Mouse (Mus musculus): ENCODE data around the gene Lamtor5. TPM values are rescaled to one million over a fixed set of nuclear protein-coding genes. Genes with fewer than 3 reads are reported as not detected.

Gene Lamtor5
- polyA plus RNA-seq (2012; rRNA removed): 49.9 and 55.9 TPM in 2 replicates

DNA sequence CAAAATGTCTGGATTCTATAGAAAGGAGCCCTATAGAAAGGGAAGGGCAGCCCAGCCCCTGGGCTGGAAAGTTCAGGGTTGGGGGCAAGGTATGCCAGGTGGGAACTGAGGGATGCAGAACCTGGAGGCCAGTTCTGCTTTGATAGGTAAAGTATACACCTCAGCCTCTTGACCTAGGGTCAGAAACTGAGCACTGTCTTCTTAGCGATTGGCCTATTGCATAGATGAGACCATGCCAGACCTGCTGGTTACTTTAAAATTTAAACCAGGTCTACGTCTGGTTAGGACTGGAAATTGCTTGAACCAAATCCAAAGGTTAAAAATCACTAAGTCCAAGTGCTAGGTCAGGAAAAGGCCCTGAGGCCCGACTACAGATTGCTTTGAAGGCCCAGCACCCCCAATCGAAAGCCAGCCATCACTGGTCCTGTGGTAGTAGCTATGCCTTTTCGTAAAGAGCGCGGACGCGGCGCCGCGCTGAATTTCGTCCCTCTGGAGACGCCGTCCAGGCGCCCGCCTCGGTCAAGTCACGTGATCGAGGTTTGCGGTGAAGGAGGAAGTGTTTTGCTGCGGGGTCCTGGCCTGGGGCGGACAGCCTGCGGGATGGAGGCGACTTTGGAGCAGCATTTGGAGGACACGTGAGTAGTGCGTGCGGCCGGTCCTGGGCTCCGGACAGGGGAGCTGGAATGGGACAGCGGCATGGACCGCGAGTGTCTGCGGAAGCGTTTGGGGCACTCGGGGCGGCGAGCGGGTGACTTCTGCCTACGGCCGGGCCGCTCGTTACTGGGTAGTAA is at the start of gene Lamtor5:
TSS of gene Lamtor5 (plus strand) at position 380 of the 791 bp plus-strand sequence.

DNA sequence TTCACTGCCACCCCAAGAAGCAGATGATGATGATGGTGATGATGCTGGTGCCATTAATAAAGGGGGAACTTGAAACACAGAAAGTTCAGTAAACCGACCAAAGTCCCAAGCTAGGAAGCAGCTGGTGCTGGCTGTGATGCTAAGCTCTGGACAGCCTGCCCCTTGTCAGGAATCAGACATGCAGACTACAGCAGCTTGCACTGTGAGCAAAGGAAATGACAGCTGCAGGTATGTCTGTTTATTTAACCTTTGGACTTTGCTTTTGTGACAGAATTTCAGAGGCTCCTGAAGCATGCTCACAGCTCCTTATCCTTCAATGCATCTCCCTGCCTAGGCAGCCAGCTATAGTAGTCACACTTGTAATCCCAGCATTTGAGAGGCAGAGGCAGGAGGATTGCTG is 48.1 kb upstream of the Lamtor5 start, which contains the start of gene A630076J17Rik:
TSS of gene A630076J17Rik (plus strand) at position 88 of the 400 bp plus-strand sequence.

DNA sequence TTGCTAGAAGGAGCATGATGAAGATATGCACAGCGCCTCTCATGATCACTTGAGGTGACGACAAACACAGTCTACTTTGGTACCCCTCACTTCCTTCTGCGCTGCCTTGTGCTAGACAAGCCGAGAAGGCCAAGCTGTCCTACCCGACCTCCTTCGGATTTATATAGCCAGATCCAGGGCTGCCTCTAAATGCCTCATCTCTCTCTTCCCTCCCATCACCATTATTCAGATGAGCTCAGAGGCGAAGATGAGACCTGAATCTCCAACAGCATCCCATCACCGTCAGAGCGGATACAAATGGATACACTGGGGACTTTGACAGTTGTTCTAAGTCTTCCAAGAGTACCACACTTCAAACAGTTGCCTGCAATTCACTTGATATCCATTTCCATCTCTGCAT is 39.1 kb upstream of the Lamtor5 start, which contains the start of gene Prok1:
TSS of gene Prok1 (minus strand) at position 101 of the 400 bp plus-strand sequence.

DNA sequence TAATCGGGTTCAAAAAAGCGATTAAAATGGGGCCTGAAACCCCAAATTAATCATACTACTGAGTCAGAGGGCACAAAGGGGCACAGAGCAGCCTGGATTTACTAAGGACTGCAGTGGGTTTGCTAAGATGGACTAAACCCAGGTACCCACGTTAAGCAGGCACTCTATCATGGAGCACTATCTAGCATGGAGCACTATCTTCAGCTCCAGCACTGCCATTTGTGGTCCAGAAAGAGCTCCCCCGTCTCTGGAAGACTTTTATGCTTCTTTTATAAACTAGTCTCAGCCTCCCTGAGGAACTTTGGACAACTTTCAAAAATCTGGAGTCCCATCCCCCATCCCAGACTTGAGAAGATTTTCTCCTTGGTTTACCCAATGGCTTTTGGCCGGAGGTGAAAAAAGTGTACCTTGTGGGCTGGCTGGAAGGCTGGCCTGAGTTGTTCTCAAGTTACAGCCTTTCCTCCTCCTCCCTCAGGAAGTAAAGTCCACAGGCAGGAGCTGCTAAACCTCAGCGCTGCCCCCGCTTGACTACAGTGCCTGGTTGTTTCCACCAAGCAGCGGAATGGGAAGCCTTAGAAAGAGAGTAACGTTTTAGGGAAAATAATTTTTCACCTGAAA is 12.2 kb downstream of the Lamtor5 start, which contains the start of gene Slc16a4:
TSS of gene Slc16a4 (plus strand) at position 467 of the 618 bp plus-strand sequence.

Other genes with a start within 250 kb of the Lamtor5 start
- gene Kcna3, start 242.7 kb upstream of the Lamtor5 start, polyA plus RNA-seq (2012; rRNA removed): 0.52 and 0.71 TPM in 2 replicates
- gene Kcna2, start 177.7 kb upstream of the Lamtor5 start, polyA plus RNA-seq (2012; rRNA removed): 0.26 and 0.31 TPM in 2 replicates
- gene Kcna10, start 95.8 kb upstream of the Lamtor5 start, polyA plus RNA-seq (2012; rRNA removed): not detected in 2 replicates
- gene Cym, start 57.1 kb upstream of the Lamtor5 start, polyA plus RNA-seq (2012; rRNA removed): 4.8 and 5.8 TPM in 2 replicates
- gene A630076J17Rik, start 48.2 kb upstream of the Lamtor5 start, polyA plus RNA-seq (2012; rRNA removed): 0.30 and 0.32 TPM in 2 replicates
- 15.0 and 17.2 TPM in 2 replicates for gene Prok1, start 39.2 kb upstream of the Lamtor5 start, polyA plus RNA-seq (2012; rRNA removed)
- gene Slc16a4, start 12.4 kb downstream of the Lamtor5 start, polyA plus RNA-seq (2012; rRNA removed): 0.05 and 0.08 TPM in 2 replicates
- 3.2 TPM in 2 replicates for gene Rbm15, start 54.8 kb downstream of the Lamtor5 start, polyA plus RNA-seq (2012; rRNA removed)
- 0.01 TPM in 1 of 2 replicates, not detected in the other for gene Kcnc4, start 180.7 kb downstream of the Lamtor5 start, polyA plus RNA-seq (2012; rRNA removed)
- 0.05 and 0.06 TPM in 2 replicates for gene Slc6a17, start 239.2 kb downstream of the Lamtor5 start, polyA plus RNA-seq (2012; rRNA removed)